Mouse (Mus musculus) intestine, embryonic 15.5 days (tissue): ENCODE data around the gene Sox5. TPM values are rescaled to one million over a fixed set of nuclear protein-coding genes. Genes with fewer than 3 reads are reported as not detected.
A peak's percentile ranks its signal among the peaks of the same experiment; 100 is the strongest.

Source experiments
- ATAC-seq: fragments of 200-750 bp; cut with Nextera tagmentation; 2 replicates; pipeline ENCODE4 v1.8.0; 2017; ENCODE audit warnings: moderate TSS enrichment, moderate library complexity
- H3K27ac ChIP-seq: fragments of 300-500 bp; sonication (generic); 2 replicates; pipeline ENCODE4 v1.5.1; 2015; ENCODE audit warnings: mild to moderate bottlenecking, inconsistent platforms
- H3K27me3 ChIP-seq: fragments of 300-500 bp; sonication (generic); replicated peaks from 2 replicates; pipeline ENCODE4 v1.6.1; 2015; ENCODE audit warnings: inconsistent platforms
- H3K36me3 ChIP-seq: fragments of 300-500 bp; sonication (generic); 2 replicates; pipeline ENCODE4 v1.6.1; 2015; ENCODE audit warnings: inconsistent platforms
- H3K4me1 ChIP-seq: fragments of 300-500 bp; sonication (generic); replicated peaks from 2 replicates; pipeline ENCODE4 v1.6.1; 2015; ENCODE audit warnings: inconsistent platforms
- H3K4me2 ChIP-seq: fragments of 300-500 bp; sonication (generic); replicated peaks from 2 replicates; pipeline ENCODE4 v1.6.1; 2015; ENCODE audit warnings: mild to moderate bottlenecking, inconsistent platforms
- H3K4me3 ChIP-seq: fragments of 300-500 bp; sonication (generic); replicated peaks from 2 replicates; pipeline ENCODE4 v1.5.1; 2015; ENCODE audit warnings: inconsistent platforms
- H3K9ac ChIP-seq: fragments of 300-500 bp; sonication (generic); 2 replicates; pipeline ENCODE4 v1.6.1; 2015; ENCODE audit warnings: inconsistent platforms
- H3K9me3 ChIP-seq: fragments of 300-500 bp; sonication (generic); 2 replicates; pipeline ENCODE4 v1.6.1; 2016; ENCODE audit warnings: inconsistent platforms
- WGBS: fragments of 180-500 bp; shearing (Covaris S2); methylation state at CpG from one replicate; pipeline ENCODE4 v1.1.7; 2015; 5-methylcytosine and 5-hydroxymethylcytosine counted together
- polyA plus RNA-seq: library from polyadenylated mRNA; unstranded; fragments of >200 nt; fragmentation: Nextera tagmentation; extraction: Ambion mirVana; gene quantifications from 2 replicates; pipeline ENCODE4 v1.2.1, GENCODE M21; 2015

Gene Sox5
- polyA plus RNA-seq, 1 experiment from 2014 or later = 12.9 TPM

DNA sequence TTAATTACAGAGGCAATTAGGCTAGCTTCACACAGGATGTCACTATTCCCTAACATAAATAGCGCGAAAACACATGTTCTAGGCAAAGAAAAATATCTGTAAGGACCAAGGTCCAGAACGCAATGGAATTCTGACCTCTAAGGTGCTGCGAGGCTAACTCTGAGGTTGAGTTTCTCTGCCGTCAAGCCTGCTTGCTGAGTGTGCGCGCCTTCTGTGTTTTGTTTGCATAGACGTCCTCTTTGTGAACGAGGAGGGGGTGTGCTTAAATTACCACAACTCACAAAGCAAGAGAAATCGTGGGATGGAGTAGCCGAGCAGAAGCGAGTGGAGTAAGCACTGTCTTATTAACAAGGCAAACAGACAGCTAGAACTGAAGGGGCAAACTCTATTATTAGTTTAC is 202.5 kb downstream of the Sox5 start:
- H3K9me3 ChIP-seq = no peaks in the 10 kb centered on the region
- H3K4me1 ChIP-seq = no peaks in the 10 kb centered on the region
- H3K27me3 ChIP-seq = no peaks in the 10 kb centered on the region
- 34% methylated on average over 12 of the region's 12 CpGs for WGBS
- no peak overlapping the region for H3K27ac ChIP-seq
- no peak overlapping the region for H3K4me3 ChIP-seq
- peak; percentile 69 for ATAC-seq
- H3K36me3 ChIP-seq = no peaks in the 10 kb centered on the region
- no peak overlapping the region for H3K4me2 ChIP-seq
- H3K9ac ChIP-seq = no peak overlapping the region

DNA sequence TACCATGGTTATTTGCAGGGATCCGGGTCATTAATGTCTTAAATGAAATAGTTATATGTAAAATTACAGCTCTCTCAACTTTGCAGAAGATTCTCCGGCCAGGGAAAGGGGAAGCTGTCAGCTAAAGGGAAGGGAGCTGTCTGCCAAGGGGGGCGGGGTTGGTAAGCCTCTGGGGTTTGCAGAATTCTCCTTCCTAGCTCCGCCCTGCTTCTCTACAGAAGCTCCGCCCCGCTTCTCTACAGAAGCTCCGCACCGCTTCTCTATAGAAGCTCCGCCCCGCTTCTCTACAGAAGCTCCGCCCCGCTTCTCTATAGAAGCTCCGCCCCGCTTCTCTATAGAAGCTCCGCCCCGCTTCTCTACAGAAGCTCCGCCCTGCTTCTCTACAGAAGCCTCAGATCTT is 210.9 kb downstream of the Sox5 start:
- WGBS = 80% methylated on average over 17 of the region's 17 CpGs
- Histone ChIP-seq H3K36me3 (no peaks in the 10 kb centered on the region), H3K4me1 (no peaks in the 10 kb centered on the region), H3K9me3 (no peaks in the 10 kb centered on the region), H3K9ac (no peak overlapping the region), H3K4me2 (no peak overlapping the region), H3K4me3 (no peak overlapping the region), H3K27ac (no peak overlapping the region), H3K27me3 (no peaks in the 10 kb centered on the region)
- no peak for ATAC-seq

DNA sequence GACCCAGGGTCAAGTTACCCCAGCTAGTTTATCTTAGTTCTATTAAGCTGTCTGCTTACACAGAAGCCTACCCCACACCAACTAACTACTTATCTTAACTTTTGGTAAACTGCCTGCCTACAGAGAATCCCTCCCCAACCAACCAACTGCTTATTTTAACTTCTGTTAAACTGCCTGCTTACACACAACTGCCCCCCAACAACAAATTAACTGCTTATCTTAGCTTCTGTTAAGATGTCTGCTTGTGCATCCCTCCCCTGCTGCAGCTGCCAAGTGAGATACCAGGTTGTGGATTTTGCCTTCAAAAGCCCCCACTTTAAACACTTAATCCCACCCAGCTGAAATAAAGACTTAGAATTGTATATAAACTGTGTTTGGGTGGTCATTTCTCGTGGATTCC is 215.9 kb downstream of the Sox5 start:
- H3K27ac ChIP-seq = no peak overlapping the region
- H3K27me3 ChIP-seq = no peaks in the 10 kb centered on the region
- no peak overlapping the region for H3K9ac ChIP-seq
- no peak for ATAC-seq
- 68% methylated on average over 1 of the region's 1 CpGs for WGBS
- no peaks in the 10 kb centered on the region for H3K36me3 ChIP-seq
- H3K9me3 ChIP-seq = no peaks in the 10 kb centered on the region
- H3K4me2 ChIP-seq = no peak overlapping the region
- no peaks in the 10 kb centered on the region for H3K4me1 ChIP-seq
- H3K4me3 ChIP-seq = no peak overlapping the region

DNA sequence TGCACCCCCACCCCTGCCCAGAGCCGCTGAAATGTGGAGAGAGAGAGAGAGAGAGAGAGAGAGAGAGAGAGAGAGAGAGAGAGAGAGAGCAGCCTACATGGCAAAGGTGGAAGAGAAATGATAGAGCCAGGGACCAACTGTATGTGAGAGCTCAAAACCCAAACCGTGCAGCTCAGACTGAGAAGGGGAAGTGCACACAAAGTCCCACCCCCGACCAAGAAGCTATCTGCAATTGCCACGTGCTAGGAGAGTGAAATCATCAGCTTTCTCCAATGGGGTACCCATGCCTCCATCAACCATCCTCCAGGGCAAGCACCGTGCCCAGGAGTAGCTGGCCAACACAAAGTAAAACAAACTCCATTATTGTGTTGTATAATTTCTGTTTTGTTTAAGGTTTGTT is 220.1 kb downstream of the Sox5 start:
- H3K27ac ChIP-seq = no peak overlapping the region
- 78% methylated on average over 5 of the region's 5 CpGs for WGBS
- H3K36me3 ChIP-seq = no peaks in the 10 kb centered on the region
- no peak overlapping the region for H3K4me2 ChIP-seq
- H3K4me1 ChIP-seq = no peaks in the 10 kb centered on the region
- H3K27me3 ChIP-seq = no peaks in the 10 kb centered on the region
- no peak overlapping the region for H3K9ac ChIP-seq
- no peak overlapping the region for H3K4me3 ChIP-seq
- H3K9me3 ChIP-seq = no peaks in the 10 kb centered on the region
- ATAC-seq = no peak

DNA sequence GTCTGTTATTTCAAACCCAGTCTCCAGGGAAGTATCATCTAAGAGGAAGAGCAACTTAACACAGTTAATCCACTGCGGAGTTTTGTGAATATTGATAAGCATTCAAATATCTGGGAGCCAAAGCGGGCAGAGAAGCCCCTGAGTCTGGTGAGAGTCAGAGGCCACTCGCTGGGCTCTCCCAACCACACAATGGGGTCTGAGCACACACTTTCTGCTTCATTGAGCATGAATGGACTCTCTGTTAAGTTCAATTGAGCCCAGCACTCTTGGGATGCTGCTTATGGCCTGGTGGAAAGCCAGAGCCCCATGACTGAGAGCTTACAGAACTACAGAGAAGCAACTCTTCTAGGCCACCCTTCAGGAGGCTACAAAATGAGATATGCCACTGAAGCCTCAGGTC is 221.6 kb downstream of the Sox5 start:
- H3K27me3 ChIP-seq = no peaks in the 10 kb centered on the region
- WGBS = 74% methylated on average over 3 of the region's 3 CpGs
- no peak overlapping the region for H3K9ac ChIP-seq
- no peaks in the 10 kb centered on the region for H3K4me1 ChIP-seq
- H3K4me3 ChIP-seq = no peak overlapping the region
- H3K4me2 ChIP-seq = no peak overlapping the region
- no peak for ATAC-seq
- no peak overlapping the region for H3K27ac ChIP-seq
- no peaks in the 10 kb centered on the region for H3K36me3 ChIP-seq
- H3K9me3 ChIP-seq = no peaks in the 10 kb centered on the region

DNA sequence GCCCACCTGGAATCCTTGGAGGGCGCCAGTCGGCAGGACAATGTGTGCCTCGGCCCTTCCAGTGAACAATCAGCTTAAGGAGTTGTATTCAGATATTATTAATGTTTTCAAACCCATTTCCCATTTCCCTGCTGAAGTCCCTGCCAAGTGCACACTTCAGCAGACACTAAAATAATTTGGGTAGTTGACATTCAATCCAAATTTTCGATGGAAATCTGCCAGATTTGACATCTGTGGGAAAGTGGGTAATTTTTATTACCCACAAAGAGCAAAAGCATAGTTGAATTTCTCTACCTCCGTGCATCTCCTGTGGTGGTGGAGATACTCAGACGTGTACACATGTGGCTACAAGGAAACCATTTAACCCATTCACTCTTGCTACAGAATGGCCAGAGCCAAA is 228.3 kb downstream of the Sox5 start:
- Histone ChIP-seq H3K4me1 (no peaks in the 10 kb centered on the region), H3K27ac (no peak overlapping the region), H3K4me2 (no peak overlapping the region), H3K4me3 (no peak overlapping the region), H3K27me3 (no peaks in the 10 kb centered on the region), H3K36me3 (no peaks in the 10 kb centered on the region), H3K9me3 (no peaks in the 10 kb centered on the region), H3K9ac (no peak overlapping the region)
- 72% methylated on average over 6 of the region's 6 CpGs for WGBS
- ATAC-seq = no peak

DNA sequence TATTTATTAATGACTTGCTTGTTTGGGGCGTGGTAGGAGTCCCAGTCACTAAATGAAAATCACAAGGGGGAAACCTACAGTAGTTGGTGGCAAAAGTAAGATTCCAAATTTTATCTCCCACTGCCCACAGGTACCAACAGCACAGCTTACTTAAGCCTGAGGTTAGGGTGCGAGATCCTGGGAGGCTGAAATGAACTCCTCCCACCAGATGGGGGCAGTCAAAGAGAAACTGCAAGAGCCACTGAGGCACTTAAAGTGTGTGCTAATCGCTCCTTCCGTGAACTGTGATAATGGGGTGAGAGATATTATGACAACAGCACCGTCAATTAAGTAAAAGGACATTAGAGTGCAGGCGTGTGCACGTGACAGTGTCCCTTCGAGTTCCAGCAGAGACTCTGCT is 232.8 kb downstream of the Sox5 start:
- H3K4me2 ChIP-seq = no peak overlapping the region
- H3K27me3 ChIP-seq = no peaks in the 10 kb centered on the region
- 91% methylated on average over 8 of the region's 8 CpGs for WGBS
- H3K9me3 ChIP-seq = no peaks in the 10 kb centered on the region
- H3K27ac ChIP-seq = no peak overlapping the region
- no peaks in the 10 kb centered on the region for H3K4me1 ChIP-seq
- H3K9ac ChIP-seq = no peak overlapping the region
- H3K4me3 ChIP-seq = no peak overlapping the region
- H3K36me3 ChIP-seq = no peaks in the 10 kb centered on the region
- ATAC-seq = no peak

GRCm38 (mm10) chr6:144547141-144547540 is 234.6 kb downstream of the Sox5 start:
- no peak overlapping the region for H3K4me3 ChIP-seq
- ATAC-seq = no peak
- H3K4me1 ChIP-seq = no peaks in the 10 kb centered on the region
- no peaks in the 10 kb centered on the region for H3K9me3 ChIP-seq
- no peaks in the 10 kb centered on the region for H3K36me3 ChIP-seq
- no peak overlapping the region for H3K9ac ChIP-seq
- no peak overlapping the region for H3K27ac ChIP-seq
- H3K4me2 ChIP-seq = no peak overlapping the region
- H3K27me3 ChIP-seq = no peaks in the 10 kb centered on the region

- H3K27me3 ChIP-seq = no peaks in the 10 kb centered on the region
- H3K36me3 ChIP-seq = no peaks in the 10 kb centered on the region
- WGBS = 97% methylated on average over 8 of the region's 8 CpGs
Measured at GRCm38 (mm10) chr6:144545549-144545948, 236.2 kb downstream of the Sox5 start.

DNA sequence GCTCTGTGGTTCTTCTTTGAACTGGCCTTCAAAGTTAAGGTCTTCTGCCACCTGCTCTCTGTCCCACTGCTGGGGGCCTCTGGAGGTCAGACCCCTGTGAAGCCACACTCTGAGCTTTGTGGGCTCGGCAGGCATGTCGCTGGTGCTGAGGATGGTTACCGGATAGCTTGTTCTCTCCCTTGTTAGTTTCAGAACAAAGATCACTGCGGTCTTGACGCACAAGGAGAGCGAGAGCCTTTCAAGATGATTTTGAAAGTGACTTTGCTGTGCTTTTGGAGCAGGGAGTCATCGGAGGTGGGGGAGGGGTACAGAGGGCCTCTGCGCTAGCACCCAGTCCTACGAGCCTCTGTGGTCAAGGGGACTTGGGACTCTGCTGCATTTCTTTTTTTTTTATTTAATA is 240.5 kb downstream of the Sox5 start:
- no peak for ATAC-seq
- Histone ChIP-seq H3K27ac (no peak overlapping the region), H3K4me1 (no peaks in the 10 kb centered on the region), H3K4me3 (no peak overlapping the region), H3K4me2 (no peak overlapping the region), H3K9ac (no peak overlapping the region), H3K27me3 (no peaks in the 10 kb centered on the region), H3K36me3 (no peaks in the 10 kb centered on the region), H3K9me3 (no peaks in the 10 kb centered on the region)
- WGBS = 92% methylated on average over 9 of the region's 9 CpGs

More at GRCm38 (mm10) chr6:144545549-144545948, 236.2 kb downstream of the Sox5 start:
- Histone ChIP-seq H3K4me3 (no peak overlapping the region), H3K9me3 (no peaks in the 10 kb centered on the region), H3K4me1 (no peaks in the 10 kb centered on the region), H3K9ac (no peak overlapping the region), H3K27ac (no peak overlapping the region), H3K4me2 (no peak overlapping the region)
- ATAC-seq = no peak

GRCm38 (mm10) chr6:144539439-144540192 is 242.2 kb downstream of the Sox5 start:
- Histone ChIP-seq H3K9me3 (no peaks in the 10 kb centered on the region), H3K4me3 (no peak overlapping the region), H3K27ac (no peak overlapping the region), H3K36me3 (no peaks in the 10 kb centered on the region), H3K4me2 (no peak overlapping the region), H3K27me3 (no peaks in the 10 kb centered on the region), H3K9ac (no peak overlapping the region), H3K4me1 (no peaks in the 10 kb centered on the region)
- ATAC-seq = peak; percentile 72
- 69% methylated on average over 18 of the region's 18 CpGs for WGBS

DNA sequence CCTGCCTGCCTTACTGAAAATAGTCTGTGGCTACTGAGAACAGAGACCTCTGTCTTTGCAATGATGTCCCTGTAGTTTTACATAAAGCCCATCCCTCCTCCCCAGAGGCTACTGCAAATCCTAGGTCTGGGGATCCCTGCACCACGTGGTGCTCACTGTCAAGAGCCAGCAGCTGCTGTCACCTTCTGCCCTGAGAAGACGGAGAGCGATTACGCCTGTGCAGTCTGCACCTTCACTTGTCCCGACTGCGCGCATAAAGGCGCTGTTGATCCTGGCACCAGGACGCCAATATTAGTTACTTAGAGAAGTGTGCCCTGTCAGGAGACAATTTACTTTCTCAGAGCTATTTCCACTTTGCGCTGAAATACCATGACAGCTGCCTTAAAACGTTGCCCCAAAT is 258.3 kb downstream of the Sox5 start:
- no peaks in the 10 kb centered on the region for H3K4me1 ChIP-seq
- H3K36me3 ChIP-seq = no peaks in the 10 kb centered on the region
- no peaks in the 10 kb centered on the region for H3K27me3 ChIP-seq
- 44% methylated on average over 11 of the region's 11 CpGs for WGBS
- H3K4me2 ChIP-seq = no peak overlapping the region
- H3K9me3 ChIP-seq = no peaks in the 10 kb centered on the region
- H3K27ac ChIP-seq = no peak overlapping the region
- no peak overlapping the region for H3K4me3 ChIP-seq
- H3K9ac ChIP-seq = no peak overlapping the region
- no peak for ATAC-seq

DNA sequence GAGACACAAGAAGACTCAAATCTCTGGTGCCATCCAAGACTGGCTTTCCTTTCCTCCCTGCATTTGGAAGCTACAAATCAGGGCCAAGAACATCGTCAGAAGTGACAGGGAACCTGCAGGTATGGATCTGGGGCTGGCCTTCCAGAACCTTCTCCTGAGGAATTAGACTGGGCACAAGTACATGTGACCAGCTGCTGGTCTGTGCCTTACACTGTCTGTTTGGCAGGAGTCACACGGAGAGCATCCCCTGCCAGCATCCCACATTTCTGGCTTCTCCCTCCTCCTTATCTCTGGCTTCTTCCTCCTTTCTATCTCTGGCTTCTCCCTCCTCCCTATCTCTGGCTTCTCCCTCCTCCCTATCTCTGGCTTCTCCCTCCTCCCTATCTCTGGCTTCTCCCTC is 263.0 kb downstream of the Sox5 start:
- no peak for ATAC-seq
- WGBS = 95% methylated on average over 2 of the region's 2 CpGs
- H3K4me2 ChIP-seq = no peak overlapping the region
- no peak overlapping the region for H3K27ac ChIP-seq
- H3K4me1 ChIP-seq = 0 out of 2 replicates have a peak, but pooled peaks cover 2% of the 10 kb centered on the region
- no peaks in the 10 kb centered on the region for H3K9me3 ChIP-seq
- no peaks in the 10 kb centered on the region for H3K36me3 ChIP-seq
- no peaks in the 10 kb centered on the region for H3K27me3 ChIP-seq
- H3K4me3 ChIP-seq = no peak overlapping the region
- no peak overlapping the region for H3K9ac ChIP-seq
